Mouse (Mus musculus) testis, postnatal 14 days (tissue): ENCODE data around the gene Cntnap2.
"Not testable (repeated sequence)": the region's sequence is repeated elsewhere in the genome, so short reads cannot be mapped to it uniquely, and the experiment has no call there.

ENCODE experiments used
- DNase-seq: peaks from one replicate; pipeline ENCODE4 v3.0.0; 2021; ENCODE audit warnings: low spot score

Gene Cntnap2

DNA sequence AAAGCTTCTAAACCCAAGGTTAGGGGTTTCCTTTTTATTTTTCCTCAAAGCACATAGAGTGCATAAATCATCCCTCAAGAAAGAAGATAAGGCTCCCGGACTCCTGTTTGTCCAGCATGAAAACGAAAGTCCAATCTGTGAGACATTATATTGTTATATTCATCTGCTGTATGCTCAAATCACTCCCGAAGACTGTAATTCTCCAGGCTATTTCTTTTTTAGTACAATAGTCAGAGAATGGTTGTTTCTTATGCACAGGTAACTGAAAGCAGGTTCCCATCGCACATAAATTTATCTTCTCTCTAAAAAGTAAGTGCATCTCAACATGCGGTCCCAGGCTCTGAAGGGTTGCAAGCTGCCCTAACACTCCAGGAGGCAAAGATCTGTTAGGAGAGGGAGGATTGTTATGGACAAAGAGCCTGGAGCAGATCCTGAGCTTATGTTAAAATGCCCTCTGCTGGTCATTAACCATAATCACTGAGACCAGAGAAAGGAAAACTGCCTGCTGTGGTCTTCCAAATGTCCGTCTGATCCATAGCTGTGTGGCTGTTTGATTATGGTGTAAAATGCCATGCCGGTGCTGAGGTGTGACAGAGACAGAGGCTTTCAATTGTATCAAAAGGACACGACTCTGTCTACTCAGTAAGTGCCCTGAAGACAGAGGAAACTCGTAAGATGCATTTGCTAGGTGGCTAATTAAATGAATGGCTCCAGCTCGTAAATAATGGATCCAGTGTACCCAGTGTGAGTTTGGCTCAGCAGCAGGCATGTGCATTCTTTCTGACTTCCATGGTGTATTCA, 2116.4 kb downstream of the Cntnap2 start:
- not testable (repeated sequence) for DNase-seq

DNA sequence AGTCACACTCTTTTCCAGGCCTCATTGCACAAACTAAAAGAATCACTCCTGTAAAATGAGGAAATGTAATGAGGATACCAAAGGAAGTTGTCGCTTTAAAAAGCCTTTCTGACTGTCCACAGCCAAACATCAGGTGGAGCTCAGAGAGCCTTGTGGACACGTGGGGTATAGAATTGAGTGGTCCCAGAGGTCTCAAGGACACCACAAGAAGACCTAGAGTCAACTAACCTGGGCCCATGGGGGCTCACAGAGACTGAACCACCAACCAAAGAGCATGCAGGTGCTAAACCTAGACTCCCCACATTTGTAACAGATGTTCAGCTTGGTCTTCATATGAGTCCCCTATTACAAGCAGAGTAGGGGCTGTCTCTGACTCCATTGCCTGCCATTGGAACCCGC, 2117.0 kb downstream of the Cntnap2 start:
- DNase-seq = not testable (repeated sequence)

DNA sequence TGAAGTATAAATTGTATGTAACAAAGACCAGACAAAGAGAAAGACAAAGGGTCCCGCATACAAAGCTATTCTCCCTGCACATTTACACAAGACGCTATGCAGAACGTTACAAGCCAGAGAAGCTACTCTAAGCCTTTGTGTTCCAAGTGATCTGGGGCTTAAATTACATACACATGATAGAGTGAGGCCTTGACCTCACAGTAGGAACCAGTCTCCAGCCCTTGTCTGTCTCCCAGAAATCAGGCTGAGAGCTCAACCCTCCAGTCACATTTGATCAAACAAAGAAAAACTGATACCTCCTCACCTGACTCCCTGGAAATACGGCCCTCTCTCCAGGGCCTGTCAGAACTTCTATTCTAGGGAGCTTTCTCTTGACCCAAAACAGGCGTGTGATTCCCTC, 2122.2 kb downstream of the Cntnap2 start:
- DNase-seq = not testable (repeated sequence)

DNA sequence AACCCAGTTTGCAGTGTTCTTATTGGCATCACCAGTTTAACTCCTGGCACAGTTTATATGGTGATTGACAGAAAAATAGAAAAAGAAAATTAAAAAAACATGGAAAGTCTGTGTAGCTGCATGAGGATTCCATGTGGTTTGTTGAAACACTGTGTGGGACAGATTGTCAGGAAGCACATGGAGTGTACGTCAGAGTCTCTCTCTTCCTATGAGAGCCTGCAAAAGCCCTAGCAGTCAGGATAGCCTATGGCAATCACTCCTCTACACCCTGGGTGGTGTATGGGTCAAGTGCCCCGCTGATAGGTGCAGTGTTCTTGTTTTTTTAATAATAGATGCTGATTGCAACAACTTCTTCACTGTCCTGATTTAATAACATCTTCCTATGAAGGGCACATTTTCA, 2123.1 kb downstream of the Cntnap2 start:
- DNase-seq = no peak

DNA sequence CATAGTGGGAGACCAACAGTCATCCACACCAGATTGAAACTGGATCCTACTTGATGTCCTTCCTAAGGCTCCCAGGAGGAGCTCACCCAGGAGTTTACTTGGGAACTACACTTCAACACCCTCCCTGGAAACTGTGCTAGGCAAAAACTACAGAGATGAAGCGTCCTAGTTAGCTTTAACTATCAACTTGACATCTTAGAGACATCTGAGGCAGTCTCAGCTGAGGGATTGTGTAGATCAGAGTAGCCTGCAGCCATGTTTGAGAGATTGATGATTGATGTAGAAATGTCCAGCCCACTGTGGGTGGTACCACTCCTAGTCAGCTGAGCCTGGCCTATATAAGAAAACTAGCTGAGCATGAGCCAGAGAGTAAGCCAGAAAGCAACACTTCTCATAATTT, 2123.6 kb downstream of the Cntnap2 start:
- DNase-seq = no peak

DNA sequence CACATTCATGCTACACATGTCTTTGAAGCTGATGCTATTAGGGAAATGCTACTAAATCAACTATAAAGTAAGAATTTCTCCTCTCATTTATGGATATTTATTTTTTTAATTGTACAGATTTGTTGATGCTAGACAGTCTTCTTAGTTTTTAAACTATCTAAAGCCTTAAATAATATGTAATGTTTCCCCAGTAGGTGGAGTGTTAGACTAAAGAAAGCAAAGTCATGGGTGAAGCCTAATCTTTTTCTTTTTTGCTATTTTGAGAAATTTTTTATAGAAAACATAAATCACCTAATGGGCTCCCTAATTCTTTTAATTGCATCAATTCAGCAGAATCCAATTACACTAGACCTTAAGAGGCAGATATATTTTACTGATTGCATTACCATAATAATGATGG, 2124.7 kb downstream of the Cntnap2 start:
- DNase-seq = not testable (repeated sequence)

DNA sequence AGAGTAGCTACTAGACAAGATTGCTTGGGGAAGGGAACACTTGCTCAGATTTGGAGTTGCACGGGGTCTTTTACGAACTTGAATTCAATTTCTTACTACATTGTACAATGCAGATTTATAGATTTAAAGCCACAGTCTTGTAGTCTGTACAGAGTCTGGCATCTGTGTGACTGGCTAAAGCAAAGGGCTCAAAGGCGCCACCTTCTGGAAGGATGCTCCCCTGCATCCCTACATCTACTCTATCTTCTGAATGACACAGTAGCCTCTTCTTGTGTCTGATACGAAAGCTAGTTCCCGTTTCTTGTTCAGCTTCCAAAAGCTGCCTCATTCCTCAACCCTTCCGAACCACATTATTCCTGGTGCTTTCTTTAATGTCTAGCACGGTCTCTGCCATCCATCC, 2129.0 kb downstream of the Cntnap2 start:
- DNase-seq = peak; percentile 17

DNA sequence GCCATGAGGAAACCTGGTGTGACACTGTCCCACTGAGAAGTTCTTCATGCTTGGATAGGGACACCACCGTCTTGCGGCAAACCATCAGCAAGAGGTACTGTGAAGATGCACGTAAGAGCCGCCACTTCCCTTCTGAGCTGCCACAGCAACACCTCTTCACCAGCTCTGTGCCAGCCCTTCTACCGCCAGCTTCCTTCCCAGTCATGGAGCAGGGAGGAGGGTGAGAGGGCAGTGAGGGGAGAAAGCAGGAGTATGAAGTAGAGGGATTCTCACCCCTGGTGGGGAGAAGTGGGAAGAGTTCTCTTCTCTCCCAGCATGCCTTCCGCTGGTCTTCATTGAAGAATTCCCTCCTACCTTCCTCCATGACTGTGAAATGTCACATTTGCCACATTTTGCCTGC, 2129.4 kb downstream of the Cntnap2 start:
- not testable (repeated sequence) for DNase-seq

DNA sequence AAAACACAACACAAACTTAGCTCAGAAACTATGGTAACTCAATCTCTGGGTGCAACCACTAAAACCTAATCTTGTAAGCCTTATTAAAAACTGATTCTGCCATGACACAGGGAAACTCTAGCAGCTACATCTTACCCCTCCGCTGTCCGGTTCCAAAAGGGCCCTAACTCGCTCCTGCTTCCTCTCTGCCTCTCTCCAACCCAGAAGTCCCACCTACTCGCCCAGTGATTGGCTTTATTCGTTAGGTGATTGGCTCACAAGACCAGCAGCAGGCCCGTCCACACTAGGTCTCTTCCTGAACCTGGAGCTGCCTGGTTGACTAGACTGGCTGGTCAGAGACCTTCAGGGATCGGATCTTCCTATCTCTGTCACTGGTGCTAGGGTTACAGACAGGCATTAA, 2131.1 kb downstream of the Cntnap2 start:
- peak; percentile 15 for DNase-seq

DNA sequence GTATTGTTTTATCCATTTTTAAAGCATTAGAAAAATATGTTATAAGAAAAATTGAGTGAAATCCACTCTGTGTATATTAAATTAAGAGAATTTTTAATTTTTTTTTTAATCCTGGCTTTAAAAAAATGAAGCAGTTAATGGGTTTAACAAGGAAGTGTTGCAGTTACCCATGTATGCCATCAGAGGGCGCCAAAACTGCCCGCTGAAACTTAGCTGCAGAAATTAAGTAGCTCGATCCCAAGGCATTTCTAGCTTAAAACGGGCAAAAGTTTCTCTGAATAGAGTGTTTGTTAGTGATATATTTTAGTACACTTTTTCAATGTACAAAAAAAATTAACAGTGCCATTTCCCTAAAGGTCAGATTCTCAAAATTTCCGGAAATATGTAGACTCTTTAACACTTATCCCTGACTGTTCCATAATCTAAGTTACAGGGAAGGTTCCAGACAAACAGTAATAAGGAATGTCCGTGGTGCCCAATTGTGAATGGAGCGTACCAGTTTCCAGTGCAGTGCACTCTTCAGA, 2132.2 kb downstream of the Cntnap2 start:
- peak; percentile 25 for DNase-seq

DNA sequence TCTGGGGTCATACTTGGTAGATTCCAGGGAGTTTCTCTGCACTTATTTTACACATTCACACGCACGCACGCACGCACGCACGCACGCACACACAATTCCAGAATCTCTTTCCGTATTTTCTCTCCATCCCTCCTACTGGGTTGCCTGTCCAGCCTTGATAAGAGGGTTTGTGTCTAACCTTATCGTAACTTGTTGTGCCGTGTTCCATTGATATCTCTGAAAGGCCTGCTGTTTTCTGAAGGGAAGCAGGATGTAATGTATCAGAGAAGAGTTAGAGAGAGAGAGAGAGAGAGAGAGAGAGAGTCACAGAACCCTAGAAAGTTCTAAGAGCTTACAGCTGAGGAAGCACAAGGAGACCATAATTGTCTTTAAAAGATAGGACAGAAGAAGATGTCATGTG, 2132.8 kb downstream of the Cntnap2 start:
- no peak for DNase-seq

DNA sequence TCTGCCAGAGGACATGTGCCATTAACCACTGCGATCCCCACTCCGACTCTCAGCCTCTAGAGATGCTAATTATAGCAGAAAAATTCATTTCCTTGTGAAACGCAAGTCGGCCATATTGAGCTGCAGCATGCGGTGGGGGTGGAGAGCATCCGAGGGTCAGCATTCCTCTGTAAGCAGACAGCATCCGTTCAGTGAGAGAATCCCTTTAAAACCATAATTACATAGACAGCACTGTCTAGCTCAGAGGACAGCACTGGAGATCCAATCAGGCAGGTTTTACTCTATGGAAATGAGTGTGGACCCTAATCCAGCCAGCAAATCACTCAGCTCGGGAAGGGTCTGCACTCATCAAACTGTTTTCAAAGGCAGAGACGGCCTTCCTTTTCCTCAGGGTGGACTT, 2133.3 kb downstream of the Cntnap2 start:
- DNase-seq = no peak

DNA sequence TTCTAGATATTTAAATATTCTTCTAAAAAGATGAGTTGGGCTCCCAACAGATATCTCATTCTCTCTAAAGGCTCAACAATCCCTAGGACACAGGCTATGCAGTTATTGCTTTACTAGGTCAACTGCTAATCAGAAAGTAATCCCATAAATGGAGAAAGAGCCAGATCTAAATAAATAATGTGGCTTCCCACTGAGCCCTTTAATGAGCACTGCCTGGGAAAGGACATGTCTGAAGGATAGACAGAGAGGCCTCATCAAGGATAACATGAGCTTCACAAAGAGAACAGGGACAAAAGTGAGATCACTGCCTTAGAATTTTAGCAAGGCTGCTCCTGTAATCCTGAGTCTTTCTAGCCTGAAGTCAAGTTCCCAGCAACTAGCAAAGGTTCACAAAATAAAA, 2138.4 kb downstream of the Cntnap2 start:
- DNase-seq = no peak

DNA sequence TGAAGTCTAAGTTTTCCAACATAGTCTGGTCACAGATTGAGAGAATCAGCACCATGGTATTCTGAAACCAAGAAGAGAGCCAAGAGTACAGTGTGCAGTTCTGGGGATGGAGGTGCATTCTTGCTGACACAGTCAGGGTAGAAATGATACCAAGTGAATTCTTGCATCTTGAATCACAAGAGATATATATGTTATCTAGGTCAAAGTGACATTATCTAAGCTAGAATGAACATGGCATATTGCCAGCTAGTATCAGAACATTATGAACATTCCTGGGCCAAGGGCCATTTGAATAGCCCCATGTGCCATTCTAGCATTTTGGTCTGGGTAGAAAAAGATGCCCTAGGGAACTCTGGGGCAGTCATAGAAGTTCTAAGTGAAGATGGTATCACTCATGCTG, 2141.5 kb downstream of the Cntnap2 start:
- no peak for DNase-seq

DNA sequence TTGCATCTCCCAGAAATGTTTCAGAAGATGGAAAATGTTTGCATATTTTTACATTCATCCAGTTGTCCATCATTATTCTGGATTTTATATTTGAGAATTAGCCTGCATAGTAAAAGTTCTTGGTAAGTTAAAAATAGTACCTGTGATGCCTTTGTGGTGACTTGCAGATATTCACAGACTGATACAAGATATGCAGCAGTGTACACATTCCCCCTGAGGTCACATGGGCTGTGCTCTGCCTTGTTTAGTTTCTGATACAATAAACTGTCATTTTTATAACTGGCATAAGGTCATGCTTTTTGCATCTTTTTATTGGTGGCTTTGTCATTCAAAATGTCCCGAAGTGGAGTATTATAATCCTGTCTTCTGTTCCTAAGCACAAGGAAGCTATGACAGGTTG, 2148.9 kb downstream of the Cntnap2 start:
- no peak for DNase-seq

DNA sequence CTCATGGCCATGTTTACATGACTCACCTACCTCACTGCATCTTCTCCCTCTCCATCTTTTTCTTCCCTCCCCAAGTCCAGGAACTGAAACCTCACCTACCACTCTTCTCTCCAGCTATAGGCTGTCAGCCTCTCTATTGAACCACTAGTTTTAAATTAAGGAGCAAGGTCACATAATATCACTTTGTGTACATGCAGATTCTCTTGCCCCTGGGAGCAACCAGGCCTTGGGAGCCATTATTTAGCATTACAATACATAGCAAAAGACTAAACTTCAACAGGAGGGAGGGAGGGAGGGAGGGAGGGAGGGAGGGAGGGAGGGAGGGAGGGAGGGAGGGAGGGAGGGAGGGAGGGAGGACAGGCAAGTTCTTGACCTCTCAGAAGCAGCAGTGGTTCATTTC, 2155.6 kb downstream of the Cntnap2 start:
- no peak for DNase-seq

DNA sequence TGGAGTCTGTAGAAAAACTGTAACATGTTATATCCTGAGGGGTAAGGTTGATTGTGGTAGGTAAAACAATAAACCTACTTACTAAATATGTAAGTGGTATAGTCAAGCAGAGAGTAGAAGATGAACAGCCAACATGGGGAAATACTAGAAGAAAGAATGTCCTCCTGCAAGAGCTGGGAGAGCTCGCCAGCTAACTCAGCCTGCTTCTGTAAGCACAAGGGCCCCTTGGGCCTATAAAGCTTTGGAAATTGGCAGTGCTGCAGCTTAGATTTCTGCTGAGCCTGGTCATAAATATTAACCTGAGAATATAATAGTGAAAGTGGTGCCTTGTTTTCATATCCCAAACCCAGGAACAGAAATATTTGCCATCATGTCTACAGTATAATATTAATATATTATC, 2164.4 kb downstream of the Cntnap2 start:
- DNase-seq = not testable (repeated sequence)

DNA sequence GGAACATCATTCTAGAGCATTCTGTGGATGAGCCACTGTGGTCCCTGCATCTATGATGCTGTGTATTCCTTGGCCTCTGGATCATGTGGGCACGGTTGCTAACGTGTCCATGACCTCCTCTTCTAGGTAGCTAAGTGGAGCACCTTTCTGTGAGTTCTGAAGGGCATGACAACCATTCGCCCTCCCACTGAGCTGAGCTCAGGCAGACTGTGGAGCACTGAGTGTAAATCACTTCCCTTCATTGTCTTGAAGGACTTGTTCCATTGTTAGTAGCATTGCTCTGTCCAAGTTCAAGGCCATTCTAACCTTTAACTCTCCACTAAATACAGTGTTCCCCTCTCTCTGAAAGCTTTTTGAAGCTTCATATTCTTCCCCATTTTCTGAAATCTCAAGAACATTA, 2166.2 kb downstream of the Cntnap2 start:
- not testable (repeated sequence) for DNase-seq

DNA sequence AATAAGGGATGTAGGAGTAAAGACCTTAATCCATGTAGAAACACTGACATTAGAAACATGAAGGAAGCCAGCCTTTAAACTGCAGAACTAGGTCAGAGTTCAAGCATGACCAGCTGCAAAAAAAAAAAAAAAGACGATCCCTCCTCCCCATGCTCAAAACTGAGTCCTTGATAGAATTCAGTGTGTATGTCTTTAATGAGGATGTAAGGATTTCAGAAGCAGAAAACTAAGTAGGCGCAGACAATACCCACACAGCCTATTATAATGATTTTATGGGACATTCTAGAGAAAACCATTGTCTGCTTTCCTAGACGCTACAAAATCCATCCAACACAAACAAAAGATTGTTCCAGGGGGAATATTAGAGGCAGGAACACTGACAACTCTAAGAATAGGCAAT, 2168.4 kb downstream of the Cntnap2 start:
- no peak for DNase-seq

DNA sequence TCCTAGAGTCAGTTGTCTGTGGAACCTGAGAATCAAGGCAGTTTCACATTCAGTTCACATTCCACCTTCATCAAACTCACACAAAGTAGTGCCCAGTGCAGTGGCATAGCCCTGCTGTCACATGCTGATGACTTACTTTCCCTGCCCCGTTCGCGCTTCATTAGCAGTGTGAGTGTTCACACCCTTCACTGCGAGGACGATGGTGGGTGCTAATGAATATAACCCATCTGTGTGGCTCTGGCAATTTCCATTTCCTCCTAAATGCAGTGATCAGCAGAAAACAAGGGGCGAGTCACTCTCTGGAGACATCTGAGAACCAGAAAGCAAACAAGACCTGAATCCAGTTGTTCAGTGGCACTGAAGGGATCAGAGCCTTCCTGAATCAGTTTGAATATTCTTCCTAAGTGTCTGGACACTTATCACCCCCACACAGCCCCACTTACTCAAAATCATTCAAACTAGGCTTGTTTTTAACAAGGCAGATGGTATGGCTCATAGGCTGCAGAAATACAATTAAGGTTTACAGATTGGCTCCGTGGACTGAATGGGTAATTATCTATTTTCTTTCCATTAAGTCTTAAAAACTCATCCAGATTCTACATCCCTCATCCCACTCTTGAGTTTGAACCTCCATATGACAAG, 2169.6 kb downstream of the Cntnap2 start:
- DNase-seq = no peak

DNA sequence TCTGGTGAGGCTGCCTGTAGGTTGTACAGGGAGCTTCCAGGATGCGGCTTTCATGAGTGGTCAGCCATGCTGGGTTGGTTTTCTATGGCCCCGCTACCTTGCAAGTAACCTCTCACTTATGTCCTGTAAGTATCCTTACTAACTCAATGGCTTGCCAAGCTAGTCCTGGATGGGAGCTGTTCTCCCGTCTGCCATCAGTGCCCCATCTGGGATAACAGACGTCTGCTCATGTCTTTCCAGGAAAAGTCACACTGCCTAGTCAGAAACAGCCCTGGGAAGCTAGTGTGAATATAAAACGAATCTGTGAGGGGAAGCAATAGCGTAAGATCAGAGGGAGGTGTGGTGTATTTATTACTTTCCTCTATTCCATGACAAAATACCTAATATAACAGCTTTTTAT, 2172.4 kb downstream of the Cntnap2 start:
- no peak for DNase-seq

DNA sequence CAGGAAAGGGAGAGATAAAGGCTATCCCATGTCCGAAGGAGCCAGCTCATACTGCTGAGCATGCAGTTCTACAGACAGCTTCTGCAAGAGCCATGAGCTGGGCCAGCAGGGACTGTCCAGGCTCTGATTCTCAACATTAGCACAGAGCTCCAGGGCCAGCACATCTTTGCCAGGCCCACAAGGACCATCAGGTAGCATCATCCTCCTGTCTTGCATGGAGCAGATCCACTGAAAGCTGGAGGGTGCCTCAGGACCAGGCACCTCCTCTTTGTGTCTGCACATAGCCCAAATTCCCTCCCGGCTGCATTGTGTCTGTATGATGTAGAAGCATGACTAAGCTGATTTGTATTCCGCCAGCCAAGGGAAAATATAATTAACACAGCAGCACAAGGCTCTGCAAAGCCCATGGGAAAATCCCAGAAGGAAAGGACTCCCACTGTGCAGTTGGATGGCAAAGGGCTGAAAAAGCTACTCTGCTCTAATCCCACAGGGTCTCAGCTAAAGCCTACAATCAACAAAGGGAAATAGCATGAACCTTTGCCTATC, 2180.3 kb downstream of the Cntnap2 start:
- no peak for DNase-seq

DNA sequence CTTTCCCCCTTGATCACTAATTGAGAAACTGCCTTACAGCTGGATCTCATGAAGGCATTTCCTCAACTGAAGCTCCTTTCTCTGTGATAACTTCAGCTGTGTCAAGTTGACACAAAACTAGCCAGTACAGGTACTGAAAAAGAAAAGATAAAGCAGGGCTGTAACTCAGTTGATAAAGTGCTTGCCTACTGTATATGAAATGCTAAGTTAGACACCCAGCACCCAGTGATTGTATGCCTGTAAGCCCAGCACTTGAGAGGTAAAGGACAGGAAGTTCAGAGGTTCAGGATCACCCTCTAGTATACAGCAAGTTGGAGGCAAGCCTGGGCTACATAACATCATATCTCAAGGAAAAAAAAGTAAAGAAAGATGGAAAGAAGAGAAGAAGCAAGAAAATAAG, 2182.2 kb downstream of the Cntnap2 start:
- no peak for DNase-seq
